Mouse (Mus musculus) forebrain, embryonic 11.5 days (tissue): ENCODE measurements at regions not wholly inside any gene's neighbourhood (a gene's known extent, or its start where the extent isn't known, plus 50 kb on each side); places are given as distances from the start of the nearest gene placed in this dataset.

Experiments used
- ATAC-seq: fragments of 200-750 bp; cut with Nextera tagmentation; replicated peaks from 2 replicates; pipeline ENCODE4 v1.8.0; 2017; ENCODE audit warnings: moderate TSS enrichment; ENCODE audit not compliant: low FRiP score
- DNase-seq: peaks from one replicate; pipeline ENCODE4 v3.0.0-alpha.2; 2017; ENCODE audit warnings: low spot score
- H3K27ac ChIP-seq: fragments of 300-500 bp; sonication (generic); 2 replicates; pipeline ENCODE4 v1.5.1; 2014; ENCODE audit warnings: low read depth, low read length
- H3K27me3 ChIP-seq: fragments of 300-500 bp; sonication (generic); 2 replicates; pipeline ENCODE4 v1.6.1; 2014; ENCODE audit warnings: mild to moderate bottlenecking, low read length, mixed read lengths; ENCODE audit not compliant: control insufficient read depth, insufficient read depth
- H3K36me3 ChIP-seq: fragments of 300-500 bp; sonication (generic); 2 replicates; pipeline ENCODE4 v1.6.1; 2014; ENCODE audit warnings: mild to moderate bottlenecking, low read length, moderate library complexity, mixed read lengths; ENCODE audit not compliant: control insufficient read depth, insufficient read depth
- H3K4me1 ChIP-seq: fragments of 300-500 bp; sonication (generic); replicated peaks from 2 replicates; pipeline ENCODE4 v1.6.1; 2014; ENCODE audit warnings: low read length, mixed read lengths; ENCODE audit not compliant: control insufficient read depth, insufficient read depth
- H3K4me2 ChIP-seq: fragments of 300-500 bp; sonication (generic); 2 replicates; pipeline ENCODE4 v1.6.1; 2014; ENCODE audit warnings: low read depth, mild to moderate bottlenecking, low read length, moderate library complexity, mixed read lengths; ENCODE audit not compliant: severe bottlenecking
- H3K4me3 ChIP-seq: fragments of 300-500 bp; sonication (generic); 2 replicates; pipeline ENCODE4 v1.5.1; 2014; ENCODE audit warnings: low read depth, low read length
- H3K9ac ChIP-seq: fragments of 300-500 bp; sonication (generic); 2 replicates; pipeline ENCODE4 v1.6.1; 2014; ENCODE audit warnings: low read length
- H3K9me3 ChIP-seq: fragments of 300-500 bp; sonication (generic); 2 replicates; pipeline ENCODE4 v1.6.1; 2016; ENCODE audit warnings: low read length, mixed read lengths; ENCODE audit not compliant: control insufficient read depth
- WGBS: fragments of 180-500 bp; shearing (Covaris S2); extraction: QIAGEN DNeasy Blood & Tissue Kit; methylation state at CpG from one replicate; pipeline ENCODE4 v1.1.7; 2014; 5-methylcytosine and 5-hydroxymethylcytosine counted together

GRCm38 (mm10) chr8:36318884-36319283 lies 553.3 kb downstream of the Gm19410 start:
- H3K4me3 ChIP-seq = no peak overlapping the region
- no peaks in the 10 kb centered on the region for H3K27me3 ChIP-seq
- H3K9ac ChIP-seq = no peak overlapping the region
- DNase-seq = no peak
- no peaks in the 10 kb centered on the region for H3K9me3 ChIP-seq
- WGBS = 71% methylated on average over 5 of the region's 5 CpGs
- no peak overlapping the region for H3K4me2 ChIP-seq
- H3K36me3 ChIP-seq = no peaks in the 10 kb centered on the region
- H3K4me1 ChIP-seq = no peaks in the 10 kb centered on the region
- no peak overlapping the region for H3K27ac ChIP-seq
- ATAC-seq = no peak

- Histone ChIP-seq H3K9me3 (no peaks in the 10 kb centered on the region), H3K4me2 (no peak overlapping the region), H3K4me1 (no peaks in the 10 kb centered on the region), H3K36me3 (no peaks in the 10 kb centered on the region), H3K27ac (no peak overlapping the region), H3K4me3 (no peak overlapping the region), H3K9ac (no peak overlapping the region), H3K27me3 (no peaks in the 10 kb centered on the region)
- DNase-seq = no peak
- WGBS = 67% methylated on average over 7 of the region's 7 CpGs
- ATAC-seq = no peak
Measured at GRCm38 (mm10) chr8:36319314-36319959, 553.8 kb downstream of the Gm19410 start.

GRCm38 (mm10) chr8:36322125-36322524 lies 556.5 kb downstream of the Gm19410 start:
- ATAC-seq = no peak

GRCm38 (mm10) chr8:36322578-36322977 lies 557.0 kb downstream of the Gm19410 start:
- 91% methylated on average over 7 of the region's 7 CpGs for WGBS
- no peak overlapping the region for H3K4me3 ChIP-seq
- no peaks in the 10 kb centered on the region for H3K27me3 ChIP-seq
- no peak overlapping the region for H3K27ac ChIP-seq
- H3K36me3 ChIP-seq = no peaks in the 10 kb centered on the region
- no peak overlapping the region for H3K9ac ChIP-seq
- ATAC-seq (no peak), DNase-seq (no peak)
- no peaks in the 10 kb centered on the region for H3K9me3 ChIP-seq
- H3K4me2 ChIP-seq = no peak overlapping the region
- no peaks in the 10 kb centered on the region for H3K4me1 ChIP-seq

More at GRCm38 (mm10) chr8:36322125-36322524, 556.5 kb downstream of the Gm19410 start:
- no peaks in the 10 kb centered on the region for H3K27me3 ChIP-seq
- no peak overlapping the region for H3K27ac ChIP-seq
- H3K4me1 ChIP-seq = no peaks in the 10 kb centered on the region
- no peak overlapping the region for H3K4me2 ChIP-seq
- no peak overlapping the region for H3K4me3 ChIP-seq
- H3K36me3 ChIP-seq = no peaks in the 10 kb centered on the region
- no peaks in the 10 kb centered on the region for H3K9me3 ChIP-seq
- no peak overlapping the region for H3K9ac ChIP-seq
- 83% methylated on average over 8 of the region's 8 CpGs for WGBS
- no peak for DNase-seq

- H3K36me3 ChIP-seq = no peaks in the 10 kb centered on the region
- WGBS = 94% methylated on average over 5 of the region's 5 CpGs
- DNase-seq (no peak), ATAC-seq (no peak)
- no peaks in the 10 kb centered on the region for H3K4me1 ChIP-seq
- no peak overlapping the region for H3K27ac ChIP-seq
- H3K4me3 ChIP-seq = no peak overlapping the region
- H3K9ac ChIP-seq = no peak overlapping the region
- no peaks in the 10 kb centered on the region for H3K9me3 ChIP-seq
- no peak overlapping the region for H3K4me2 ChIP-seq
- no peaks in the 10 kb centered on the region for H3K27me3 ChIP-seq
Measured at GRCm38 (mm10) chr8:36338628-36339027, 573.0 kb downstream of the Gm19410 start.

GRCm38 (mm10) chr8:36339449-36339848 lies 573.9 kb downstream of the Gm19410 start:
- WGBS = 94% methylated on average over 6 of the region's 6 CpGs

GRCm38 (mm10) chr8:36340454-36340853 lies 574.9 kb downstream of the Gm19410 start:
- Histone ChIP-seq H3K9me3 (no peaks in the 10 kb centered on the region), H3K4me1 (no peaks in the 10 kb centered on the region), H3K4me2 (no peak overlapping the region), H3K36me3 (no peaks in the 10 kb centered on the region), H3K27ac (no peak overlapping the region), H3K27me3 (no peaks in the 10 kb centered on the region), H3K9ac (no peak overlapping the region), H3K4me3 (no peak overlapping the region)
- ATAC-seq (no peak), DNase-seq (no peak)
- 79% methylated on average over 3 of the region's 3 CpGs for WGBS

More at GRCm38 (mm10) chr8:36339449-36339848, 573.9 kb downstream of the Gm19410 start:
- no peak for ATAC-seq
- H3K4me3 ChIP-seq = no peak overlapping the region
- H3K4me2 ChIP-seq = no peak overlapping the region
- no peak overlapping the region for H3K9ac ChIP-seq
- H3K27ac ChIP-seq = no peak overlapping the region
- no peaks in the 10 kb centered on the region for H3K9me3 ChIP-seq
- H3K36me3 ChIP-seq = no peaks in the 10 kb centered on the region
- H3K27me3 ChIP-seq = no peaks in the 10 kb centered on the region
- no peaks in the 10 kb centered on the region for H3K4me1 ChIP-seq
- DNase-seq = no peak

GRCm38 (mm10) chr8:36341965-36342364 lies 576.4 kb downstream of the Gm19410 start:
- 84% methylated on average over 4 of the region's 4 CpGs for WGBS
- no peak for DNase-seq
- Histone ChIP-seq H3K27me3 (no peaks in the 10 kb centered on the region), H3K9me3 (no peaks in the 10 kb centered on the region), H3K4me2 (no peak overlapping the region), H3K36me3 (no peaks in the 10 kb centered on the region), H3K4me1 (no peaks in the 10 kb centered on the region), H3K9ac (no peak overlapping the region), H3K4me3 (no peak overlapping the region), H3K27ac (no peak overlapping the region)
- ATAC-seq = no peak

GRCm38 (mm10) chr8:36342650-36343049 lies 577.1 kb downstream of the Gm19410 start:
- no peak overlapping the region for H3K9ac ChIP-seq
- no peaks in the 10 kb centered on the region for H3K4me1 ChIP-seq
- ATAC-seq (no peak), DNase-seq (no peak)
- no peak overlapping the region for H3K4me3 ChIP-seq
- no peak overlapping the region for H3K4me2 ChIP-seq
- H3K27ac ChIP-seq = no peak overlapping the region
- no peaks in the 10 kb centered on the region for H3K36me3 ChIP-seq
- H3K27me3 ChIP-seq = no peaks in the 10 kb centered on the region
- 97% methylated on average over 5 of the region's 5 CpGs for WGBS
- no peaks in the 10 kb centered on the region for H3K9me3 ChIP-seq
